Mouse (Mus musculus): ENCODE data around the gene Arrdc4. TPM values are rescaled to one million over a fixed set of nuclear protein-coding genes. Genes with fewer than 3 reads are reported as not detected.

Gene Arrdc4
- polyA plus RNA-seq, 1 experiment = 19.8 TPM

GRCm38 (mm10) chr7:68744206-68744605 is 4.8 kb downstream of the Arrdc4 start:
- TF ChIP-seq POLR2A (IDR thresholded peaks at IDR 0.05; ENCODE audit: borderline replicate concordance, extremely low read depth, insufficient read depth, insufficient read length, poor library complexity, severe bottlenecking) (no peak), CTCF (IDR thresholded peaks at IDR 0.05; ENCODE audit: borderline replicate concordance, extremely low read depth, insufficient read depth, insufficient read length) (no peak)
- DNase-seq (ENCODE audit: low read depth) = peak; percentile 83

- no peak for TF ChIP-seq POLR2A (IDR thresholded peaks at IDR 0.05; ENCODE audit: borderline replicate concordance, extremely low read depth, insufficient read depth, insufficient read length, poor library complexity, severe bottlenecking)
- no peak for TF ChIP-seq CTCF (IDR thresholded peaks at IDR 0.05; ENCODE audit: borderline replicate concordance, extremely low read depth, insufficient read depth, insufficient read length)
These were observed 8.3 kb downstream of the Arrdc4 start for GRCm38 (mm10) chr7:68740763-68741162.

GRCm38 (mm10) chr7:68738676-68739399 is 10.2 kb downstream of the Arrdc4 start:
- no peak for DNase-seq (ENCODE audit: low read depth)
- TF ChIP-seq POLR2A (IDR thresholded peaks at IDR 0.05; ENCODE audit: borderline replicate concordance, extremely low read depth, insufficient read depth, insufficient read length, poor library complexity, severe bottlenecking) (no peak), CTCF (IDR thresholded peaks at IDR 0.05; ENCODE audit: borderline replicate concordance, extremely low read depth, insufficient read depth, insufficient read length) (no peak)

More at GRCm38 (mm10) chr7:68740763-68741162, 8.3 kb downstream of the Arrdc4 start:
- no peak for DNase-seq (ENCODE audit: low read depth)

- DNase-seq (ENCODE audit: low read depth) = no peak
- TF ChIP-seq POLR2A (IDR thresholded peaks at IDR 0.05; ENCODE audit: borderline replicate concordance, extremely low read depth, insufficient read depth, insufficient read length, poor library complexity, severe bottlenecking) (no peak), CTCF (IDR thresholded peaks at IDR 0.05; ENCODE audit: borderline replicate concordance, extremely low read depth, insufficient read depth, insufficient read length) (no peak)
These were observed 22.7 kb downstream of the Arrdc4 start for GRCm38 (mm10) chr7:68726380-68726779.

- TF ChIP-seq CTCF (IDR thresholded peaks at IDR 0.05; ENCODE audit: borderline replicate concordance, extremely low read depth, insufficient read depth, insufficient read length) (no peak), POLR2A (IDR thresholded peaks at IDR 0.05; ENCODE audit: borderline replicate concordance, extremely low read depth, insufficient read depth, insufficient read length, poor library complexity, severe bottlenecking) (no peak)
- DNase-seq (ENCODE audit: low read depth) = no peak
These were observed 24.3 kb downstream of the Arrdc4 start for GRCm38 (mm10) chr7:68724711-68725110.

- no peak for DNase-seq (ENCODE audit: low read depth)
These were observed 27.5 kb downstream of the Arrdc4 start for GRCm38 (mm10) chr7:68721520-68721919.

GRCm38 (mm10) chr7:68717988-68718387 is 31.1 kb downstream of the Arrdc4 start:
- TF ChIP-seq POLR2A (IDR thresholded peaks at IDR 0.05; ENCODE audit: borderline replicate concordance, extremely low read depth, insufficient read depth, insufficient read length, poor library complexity, severe bottlenecking) = no peak
- DNase-seq (ENCODE audit: low read depth) = no peak

More at GRCm38 (mm10) chr7:68721520-68721919, 27.5 kb downstream of the Arrdc4 start:
- TF ChIP-seq POLR2A (IDR thresholded peaks at IDR 0.05; ENCODE audit: borderline replicate concordance, extremely low read depth, insufficient read depth, insufficient read length, poor library complexity, severe bottlenecking) = no peak
- TF ChIP-seq CTCF (IDR thresholded peaks at IDR 0.05; ENCODE audit: borderline replicate concordance, extremely low read depth, insufficient read depth, insufficient read length) = no peak

GRCm38 (mm10) chr7:68717498-68717897 is 31.5 kb downstream of the Arrdc4 start:
- TF ChIP-seq POLR2A (IDR thresholded peaks at IDR 0.05; ENCODE audit: borderline replicate concordance, extremely low read depth, insufficient read depth, insufficient read length, poor library complexity, severe bottlenecking) = no peak
- TF ChIP-seq CTCF (IDR thresholded peaks at IDR 0.05; ENCODE audit: borderline replicate concordance, extremely low read depth, insufficient read depth, insufficient read length) = no peak
- DNase-seq (ENCODE audit: low read depth) = peak; percentile 90

GRCm38 (mm10) chr7:68716926-68717325 is 32.1 kb downstream of the Arrdc4 start:
- TF ChIP-seq CTCF (IDR thresholded peaks at IDR 0.05; ENCODE audit: borderline replicate concordance, extremely low read depth, insufficient read depth, insufficient read length) (no peak), POLR2A (IDR thresholded peaks at IDR 0.05; ENCODE audit: borderline replicate concordance, extremely low read depth, insufficient read depth, insufficient read length, poor library complexity, severe bottlenecking) (no peak)
- DNase-seq (ENCODE audit: low read depth) = no peak

GRCm38 (mm10) chr7:68712928-68713327 is 36.1 kb downstream of the Arrdc4 start:
- no peak for DNase-seq (ENCODE audit: low read depth)
- TF ChIP-seq POLR2A (IDR thresholded peaks at IDR 0.05; ENCODE audit: borderline replicate concordance, extremely low read depth, insufficient read depth, insufficient read length, poor library complexity, severe bottlenecking) (no peak), CTCF (IDR thresholded peaks at IDR 0.05; ENCODE audit: borderline replicate concordance, extremely low read depth, insufficient read depth, insufficient read length) (no peak)

GRCm38 (mm10) chr7:68712425-68712824 is 36.6 kb downstream of the Arrdc4 start:
- TF ChIP-seq POLR2A (IDR thresholded peaks at IDR 0.05; ENCODE audit: borderline replicate concordance, extremely low read depth, insufficient read depth, insufficient read length, poor library complexity, severe bottlenecking) (no peak), CTCF (IDR thresholded peaks at IDR 0.05; ENCODE audit: borderline replicate concordance, extremely low read depth, insufficient read depth, insufficient read length) (no peak)
- peak; percentile 82 for DNase-seq (ENCODE audit: low read depth)

- DNase-seq (ENCODE audit: low read depth) = no peak
- TF ChIP-seq CTCF (IDR thresholded peaks at IDR 0.05; ENCODE audit: borderline replicate concordance, extremely low read depth, insufficient read depth, insufficient read length) = no peak
- TF ChIP-seq POLR2A (IDR thresholded peaks at IDR 0.05; ENCODE audit: borderline replicate concordance, extremely low read depth, insufficient read depth, insufficient read length, poor library complexity, severe bottlenecking) = no peak
These were observed 39.8 kb downstream of the Arrdc4 start for GRCm38 (mm10) chr7:68709319-68709573.

All from brain, embryonic 14.5 days (tissue).